Mouse (Mus musculus) mouse trophoblast stem cell (cell line): ENCODE measurements at regions not wholly inside any gene's neighbourhood (a gene's known extent, or its start where the extent isn't known, plus 50 kb on each side); places are given as distances from the start of the nearest gene placed in this dataset.

Source experiments
- in situ Hi-C, 2 experiments: fragments of 300-500 bp; cut with MseI, MboI; formaldehyde crosslinking; loops; 2 replicates in 1 of 2; 3 replicates in 1 of 2; pipeline ENCODE4 v1.15.1; 2025

GRCm38 (mm10) chr16:53480664-53481063 is 1026.8 kb upstream of the Alcam start:
- in situ Hi-C loops: no loop called here

GRCm38 (mm10) chr16:53439511-53439910 is 985.6 kb upstream of the Alcam start:
- in situ Hi-C loops: no loop called here

GRCm38 (mm10) chr16:53418416-53418815 is 964.5 kb upstream of the Alcam start:
- in situ Hi-C loops: no loop called here

- in situ Hi-C loops: no loop called here
Observed at GRCm38 (mm10) chr16:53385176-53385575, 931.3 kb upstream of the Alcam start.

- in situ Hi-C loops: no loop called here
Observed at GRCm38 (mm10) chr16:53342153-53342552, 888.3 kb upstream of the Alcam start.

GRCm38 (mm10) chr16:53326353-53326752 is 872.5 kb upstream of the Alcam start:
- in situ Hi-C loops: no loop called here

- in situ Hi-C loops: no loop called here
Observed at GRCm38 (mm10) chr16:53292081-53292480, 838.2 kb upstream of the Alcam start.

GRCm38 (mm10) chr16:53282014-53282413 is 828.1 kb upstream of the Alcam start:
- in situ Hi-C loops: no loop called here

GRCm38 (mm10) chr16:53266116-53266515 is 812.2 kb upstream of the Alcam start:
- in situ Hi-C loops: loop anchor here (25.0 kb wide), 1 partner anchor 954 kb away; no protein-coding TSS in a partner anchor

GRCm38 (mm10) chr16:53245365-53245764 is 791.5 kb upstream of the Alcam start:
- in situ Hi-C loops: no loop called here

GRCm38 (mm10) chr16:53242126-53242537 is 788.3 kb upstream of the Alcam start:
- in situ Hi-C loops: no loop called here

GRCm38 (mm10) chr16:53218886-53219285 is 765.0 kb upstream of the Alcam start:
- in situ Hi-C loops: no loop called here

- in situ Hi-C loops: no loop called here
Observed at GRCm38 (mm10) chr16:53201449-53201848, 747.6 kb upstream of the Alcam start.

GRCm38 (mm10) chr16:53186444-53186843 is 732.6 kb upstream of the Alcam start:
- in situ Hi-C loops: no loop called here

GRCm38 (mm10) chr16:53156352-53156751 is 702.5 kb upstream of the Alcam start:
- in situ Hi-C loops: no loop called here

GRCm38 (mm10) chr16:53130677-53131076 is 676.8 kb upstream of the Alcam start:
- in situ Hi-C loops: no loop called here

GRCm38 (mm10) chr16:53108726-53109125 is 654.9 kb upstream of the Alcam start:
- in situ Hi-C loops: no loop called here

- in situ Hi-C loops: no loop called here
Observed at GRCm38 (mm10) chr16:53095396-53095929, 641.6 kb upstream of the Alcam start.

GRCm38 (mm10) chr16:53073856-53074568 is 620.1 kb upstream of the Alcam start:
- in situ Hi-C loops: no loop called here

- in situ Hi-C loops: no loop called here
Observed at GRCm38 (mm10) chr16:53071887-53072682, 618.2 kb upstream of the Alcam start.

- in situ Hi-C loops: no loop called here
Observed at GRCm38 (mm10) chr16:53064151-53064550, 610.3 kb upstream of the Alcam start.

- in situ Hi-C loops: no loop called here
Observed at GRCm38 (mm10) chr16:53063061-53063460, 609.2 kb upstream of the Alcam start.

- in situ Hi-C loops: no loop called here
Observed at GRCm38 (mm10) chr16:53026056-53026455, 572.2 kb upstream of the Alcam start.
